Mouse (Mus musculus) kidney, embryonic 15.5 days (tissue): Measurements from ENCODE around the gene Nav3. TPM values are rescaled to one million over a fixed set of nuclear protein-coding genes. Genes with fewer than 3 reads are reported as not detected.
A peak's percentile ranks its signal among the peaks of the same experiment; 100 is the strongest.

Source experiments
- ATAC-seq: fragments of 200-750 bp; cut with Nextera tagmentation; replicated peaks from 2 replicates; pipeline ENCODE4 v1.8.0; 2017; ENCODE audit warnings: moderate TSS enrichment; ENCODE audit not compliant: low FRiP score
- H3K27ac ChIP-seq: fragments of 300-500 bp; sonication (generic); 2 replicates; pipeline ENCODE4 v1.5.1; 2015; ENCODE audit warnings: mild to moderate bottlenecking, inconsistent platforms
- H3K27me3 ChIP-seq: fragments of 300-500 bp; sonication (generic); 2 replicates; pipeline ENCODE4 v1.6.1; 2015; ENCODE audit warnings: inconsistent platforms
- H3K36me3 ChIP-seq: fragments of 300-500 bp; sonication (generic); 2 replicates; pipeline ENCODE4 v1.6.1; 2015; ENCODE audit warnings: inconsistent platforms
- H3K4me1 ChIP-seq: fragments of 300-500 bp; sonication (generic); 2 replicates; pipeline ENCODE4 v1.6.1; 2015; ENCODE audit warnings: inconsistent platforms
- H3K4me2 ChIP-seq: fragments of 300-500 bp; sonication (generic); 2 replicates; pipeline ENCODE4 v1.6.1; 2015; ENCODE audit warnings: moderate library complexity, mild to moderate bottlenecking, inconsistent platforms
- H3K4me3 ChIP-seq: fragments of 300-500 bp; sonication (generic); replicated peaks from 2 replicates; pipeline ENCODE4 v1.5.1; 2015; ENCODE audit warnings: mild to moderate bottlenecking, inconsistent platforms
- H3K9ac ChIP-seq: fragments of 300-500 bp; sonication (generic); 2 replicates; pipeline ENCODE4 v1.6.1; 2015; ENCODE audit warnings: mild to moderate bottlenecking, inconsistent platforms
- H3K9me3 ChIP-seq: fragments of 300-500 bp; sonication (generic); replicated peaks from 2 replicates; pipeline ENCODE4 v1.6.1; 2016; ENCODE audit warnings: inconsistent platforms
- WGBS: fragments of 180-500 bp; shearing (Covaris S2); methylation state at CpG from one replicate; pipeline ENCODE4 v1.1.7; 2015; ENCODE audit warnings: mixed read lengths; 5-methylcytosine and 5-hydroxymethylcytosine counted together
- polyA plus RNA-seq: library from polyadenylated mRNA; unstranded; fragments of >200 nt; fragmentation: Nextera tagmentation; extraction: Ambion mirVana; gene quantifications from 2 replicates; pipeline ENCODE4 v1.2.1, GENCODE M21; 2015

Nav3 gene
- polyA plus RNA-seq, result 4.6 and 4.8 TPM in 2 replicates

DNA sequence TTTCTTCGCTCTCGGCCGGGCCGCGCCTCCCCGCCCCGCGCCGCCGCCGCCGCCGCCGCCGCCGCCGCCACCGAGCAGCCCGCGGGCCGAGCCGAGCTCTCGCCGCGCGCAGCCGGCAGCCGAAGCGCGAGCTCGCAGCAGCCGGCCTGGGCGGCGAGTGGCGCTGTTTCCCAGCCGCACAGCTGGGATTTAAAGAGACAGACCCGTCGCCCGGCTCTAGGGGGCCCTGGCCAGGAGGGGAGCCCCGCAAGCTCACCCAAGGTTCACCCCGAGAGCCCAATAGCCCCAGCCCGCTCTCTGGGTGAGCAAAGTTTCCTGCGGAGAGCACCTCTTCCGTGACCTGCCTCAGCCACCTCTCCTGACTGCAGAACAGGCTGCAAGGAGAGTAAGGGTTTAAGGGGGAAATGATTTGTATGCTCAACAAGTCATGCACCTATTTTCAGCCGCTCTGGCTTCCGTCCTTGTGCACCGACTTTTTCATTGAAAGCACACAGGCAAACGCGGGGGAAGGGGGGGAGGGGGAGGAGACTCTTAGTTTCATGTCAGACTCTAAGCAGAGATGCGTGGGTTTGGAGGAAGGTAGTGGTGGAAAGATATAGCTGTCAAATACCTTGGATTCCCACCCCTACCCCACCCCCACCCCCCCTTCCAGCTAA lies at the start of gene Nav3:
Nav3 (minus strand) TSS at position 367 of the 656 bp plus-strand sequence.
- Histone ChIP-seq H3K36me3 (no peaks in the 10 kb centered on the region), H3K4me3 (peak within 1 kb of the TSS; percentile 70), H3K4me2 (peak within 1 kb of the TSS; percentile 97), H3K9me3 (no peaks in the 10 kb centered on the region), H3K27me3 (peaks cover 22% of the 10 kb centered on the region), H3K9ac (peak within 1 kb of the TSS; percentile 58), H3K27ac (0 out of 2 replicates have a peak within 1 kb of the TSS, but pooled peaks have one; percentile 58), H3K4me1 (peaks cover 10% of the 10 kb centered on the region)
- ATAC-seq, result peak; percentile 96
- WGBS, result under 1% methylated on average over 40 of the region's 50 CpGs

DNA sequence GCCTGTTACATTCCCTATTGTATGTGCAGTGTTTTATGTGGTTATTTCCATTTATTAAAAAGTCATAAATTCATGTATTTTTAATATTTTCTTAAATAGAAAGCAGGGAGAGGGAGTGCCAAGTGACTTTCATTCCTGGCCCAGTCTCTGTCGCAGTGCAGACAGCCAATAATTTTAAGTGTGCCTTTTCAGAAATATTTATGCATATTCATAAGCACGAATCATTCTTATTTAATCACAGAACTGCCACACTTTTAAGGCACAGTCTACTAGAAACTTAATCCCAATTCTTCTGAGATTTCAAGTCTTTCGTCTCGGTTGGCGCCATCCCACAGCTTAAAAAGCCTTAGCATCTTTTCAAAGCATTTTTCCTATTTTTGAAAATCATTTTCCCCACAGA lies 29.3 kb upstream of the Nav3 start:
- Histone ChIP-seq H3K36me3 (no peaks in the 10 kb centered on the region), H3K27me3 (no peaks in the 10 kb centered on the region), H3K4me1 (no peaks in the 10 kb centered on the region), H3K27ac (no peak overlapping the region), H3K9me3 (no peaks in the 10 kb centered on the region), H3K9ac (no peak overlapping the region), H3K4me2 (no peak overlapping the region), H3K4me3 (no peak overlapping the region)
- WGBS, result 84% methylated on average over 5 of the region's 5 CpGs
- ATAC-seq, result no peak

DNA sequence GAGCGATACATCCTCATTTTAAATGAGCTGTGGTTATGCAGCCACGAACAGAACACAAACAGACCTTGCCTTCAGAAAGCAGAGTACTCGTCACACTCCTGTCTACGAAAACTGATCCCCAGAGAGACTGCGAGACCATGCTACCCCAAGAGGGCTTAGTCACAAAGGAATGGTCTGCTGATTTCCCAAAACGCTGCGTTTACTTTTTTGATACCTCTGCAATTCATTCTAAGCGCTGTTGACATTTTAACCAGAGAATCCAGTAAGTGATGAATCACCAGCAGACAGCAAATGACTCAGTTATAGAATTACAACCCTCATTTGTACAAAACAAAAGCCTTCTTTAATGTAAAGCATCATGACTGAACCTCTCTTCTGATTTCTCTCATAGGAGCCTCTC lies 28.8 kb upstream of the Nav3 start:
- no peak overlapping the region for H3K4me3 ChIP-seq
- H3K36me3 ChIP-seq, result no peaks in the 10 kb centered on the region
- no peak overlapping the region for H3K9ac ChIP-seq
- ATAC-seq, result no peak
- no peaks in the 10 kb centered on the region for H3K9me3 ChIP-seq
- no peaks in the 10 kb centered on the region for H3K4me1 ChIP-seq
- no peaks in the 10 kb centered on the region for H3K27me3 ChIP-seq
- WGBS, result 37% methylated on average over 8 of the region's 8 CpGs
- H3K4me2 ChIP-seq, result no peak overlapping the region
- no peak overlapping the region for H3K27ac ChIP-seq

DNA sequence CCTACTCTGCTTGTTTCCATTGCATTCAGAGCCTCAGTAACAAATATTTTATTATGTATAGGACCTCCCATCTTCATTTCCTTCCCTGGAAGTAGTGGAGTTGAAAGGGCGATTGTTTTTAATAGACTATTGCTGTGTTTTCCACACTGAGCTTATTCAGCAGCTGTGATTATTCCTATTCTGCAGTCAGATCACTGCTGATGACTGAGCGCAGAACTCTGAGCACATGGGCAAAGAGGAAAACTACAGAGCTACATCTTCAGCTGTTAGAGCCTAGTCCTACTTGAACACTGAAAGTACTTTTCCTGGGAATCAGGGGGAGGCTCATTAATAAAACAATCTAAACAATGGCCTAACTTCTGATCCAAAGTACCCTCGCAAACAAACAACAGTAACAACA lies 23.2 kb upstream of the Nav3 start:
- ATAC-seq, result no peak
- Histone ChIP-seq H3K27me3 (no peaks in the 10 kb centered on the region), H3K4me1 (no peaks in the 10 kb centered on the region), H3K4me2 (no peak overlapping the region), H3K4me3 (no peak overlapping the region), H3K36me3 (no peaks in the 10 kb centered on the region), H3K9ac (no peak overlapping the region), H3K9me3 (no peaks in the 10 kb centered on the region), H3K27ac (no peak overlapping the region)
- WGBS, result 85% methylated on average over 3 of the region's 3 CpGs

DNA sequence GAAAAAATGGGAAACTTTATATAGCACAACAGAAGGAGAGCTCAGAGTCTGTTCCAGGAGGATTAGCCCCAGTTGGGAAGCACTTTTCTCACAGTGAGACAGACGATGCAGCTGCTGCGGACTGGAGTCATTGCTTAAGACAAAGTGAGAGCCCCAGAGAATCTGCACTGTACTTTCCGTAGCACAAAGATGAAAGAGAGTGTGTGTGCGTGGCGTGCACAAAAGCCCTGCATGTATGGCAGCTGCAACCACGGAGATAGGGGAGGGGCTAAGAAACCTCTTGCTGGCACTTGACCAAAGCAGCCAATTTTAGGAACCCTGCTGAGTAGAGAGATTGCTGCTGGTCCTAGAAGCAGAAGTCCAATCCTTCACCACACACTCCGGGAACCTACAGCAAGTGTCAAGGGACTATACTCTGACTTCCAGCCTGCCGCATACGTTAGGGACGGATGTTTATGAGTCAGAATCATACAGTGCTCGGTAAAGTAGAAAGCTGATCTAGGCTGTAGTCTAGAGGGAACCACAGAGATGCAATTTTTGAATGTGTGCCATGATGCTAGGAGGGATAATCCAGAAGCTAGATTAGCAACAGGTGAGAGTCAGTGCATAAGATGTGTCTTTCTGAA lies 21.8 kb upstream of the Nav3 start:
- H3K27ac ChIP-seq, result no peak overlapping the region
- no peak for ATAC-seq
- H3K9me3 ChIP-seq, result no peaks in the 10 kb centered on the region
- H3K9ac ChIP-seq, result no peak overlapping the region
- no peak overlapping the region for H3K4me2 ChIP-seq
- H3K4me3 ChIP-seq, result no peak overlapping the region
- 78% methylated on average over 11 of the region's 11 CpGs for WGBS
- H3K27me3 ChIP-seq, result no peaks in the 10 kb centered on the region
- no peaks in the 10 kb centered on the region for H3K36me3 ChIP-seq
- no peaks in the 10 kb centered on the region for H3K4me1 ChIP-seq

DNA sequence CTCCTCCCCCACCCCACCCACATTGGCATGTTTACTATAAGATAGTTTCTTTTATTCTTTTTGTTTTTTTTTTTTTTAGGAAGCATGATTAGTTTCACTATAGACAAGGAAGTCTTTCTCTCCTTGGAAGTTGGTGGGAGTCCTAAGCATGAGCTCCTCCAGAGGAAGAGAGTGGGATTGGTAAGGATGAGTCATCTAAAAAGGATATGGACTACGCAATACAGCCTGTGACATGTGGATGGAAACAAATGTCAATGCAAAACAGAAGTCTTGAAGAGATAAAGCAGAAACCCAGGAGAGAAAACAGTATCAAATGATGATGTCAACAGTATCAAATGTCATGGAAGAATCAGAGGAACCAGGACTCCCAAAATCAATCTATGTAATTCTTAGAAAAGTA lies 18.1 kb upstream of the Nav3 start:
- H3K36me3 ChIP-seq, result no peaks in the 10 kb centered on the region
- H3K4me2 ChIP-seq, result no peak overlapping the region
- no peak for ATAC-seq
- H3K9me3 ChIP-seq, result no peaks in the 10 kb centered on the region
- H3K9ac ChIP-seq, result no peak overlapping the region
- 83% methylated on average over 1 of the region's 1 CpGs for WGBS
- H3K27me3 ChIP-seq, result no peaks in the 10 kb centered on the region
- no peak overlapping the region for H3K27ac ChIP-seq
- H3K4me1 ChIP-seq, result no peaks in the 10 kb centered on the region
- H3K4me3 ChIP-seq, result no peak overlapping the region

DNA sequence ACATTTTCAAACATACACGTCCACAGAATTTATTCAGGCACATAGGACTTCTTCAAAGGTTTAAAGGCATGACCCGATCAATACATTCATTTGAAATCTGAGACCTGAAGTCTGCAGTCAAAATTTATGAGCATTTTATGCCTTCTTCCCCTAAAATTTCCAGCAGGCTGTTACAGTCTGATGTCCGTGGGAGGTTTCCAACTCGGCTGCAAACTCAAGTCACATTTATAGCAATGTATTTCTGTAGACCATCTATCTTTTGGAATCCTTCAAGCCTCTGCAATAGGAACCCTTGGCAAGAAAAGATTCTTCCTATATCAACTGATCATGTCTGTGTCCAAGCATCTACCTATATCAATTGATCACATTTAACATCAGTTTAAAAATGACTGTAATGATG lies 13.4 kb upstream of the Nav3 start:
- 38% methylated on average over 4 of the region's 4 CpGs for WGBS

DNA sequence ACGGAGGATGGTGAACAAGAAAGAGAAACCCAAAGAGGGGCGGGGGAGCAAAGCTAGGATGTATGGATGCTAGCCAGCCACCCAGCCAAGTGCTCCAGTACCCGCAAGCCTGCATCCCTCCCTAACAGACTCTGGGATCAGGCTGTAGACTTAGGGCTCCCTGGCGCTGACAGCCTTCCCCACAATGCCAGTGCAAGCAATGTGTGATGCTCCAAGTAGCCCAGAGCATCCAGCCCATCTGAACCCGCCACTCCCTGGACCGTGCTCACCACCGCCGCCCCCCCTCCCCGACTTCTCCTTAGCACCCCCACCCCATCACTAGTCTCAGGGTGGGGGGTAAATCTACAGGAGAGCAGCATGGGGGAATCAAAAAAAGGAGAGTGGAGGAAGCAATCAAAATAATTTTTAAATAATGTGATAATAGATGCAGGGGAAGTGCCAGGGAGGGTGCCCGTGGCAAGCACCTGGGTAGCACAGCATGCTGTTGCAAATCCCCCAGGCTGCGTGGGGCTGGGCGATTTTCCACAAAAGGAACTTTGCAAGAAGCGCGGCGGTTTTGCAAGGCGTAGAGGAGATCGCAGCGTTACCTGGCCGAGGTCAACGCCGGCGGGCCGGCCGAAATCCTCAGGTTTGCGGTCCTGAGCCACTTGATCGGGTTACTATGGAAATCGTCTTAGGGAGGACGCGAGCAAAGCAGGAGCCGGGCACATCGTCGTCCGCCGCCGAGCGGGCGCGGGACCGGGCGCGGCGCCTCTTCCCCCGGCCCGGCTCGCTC lies 754 bp downstream of the Nav3 start:
- peak overlapping the region; percentile 70 for H3K4me3 ChIP-seq
- WGBS, result under 1% methylated on average over 44 of the region's 45 CpGs
- H3K36me3 ChIP-seq, result no peaks in the 10 kb centered on the region
- H3K4me2 ChIP-seq, result peak overlapping the region; percentile 97
- peaks cover 22% of the 10 kb centered on the region for H3K27me3 ChIP-seq
- H3K4me1 ChIP-seq, result peaks cover 10% of the 10 kb centered on the region
- H3K9ac ChIP-seq, result peak overlapping the region; percentile 58
- no peaks in the 10 kb centered on the region for H3K9me3 ChIP-seq
- no peak overlapping the region for H3K27ac ChIP-seq
- ATAC-seq, result peak; percentile 61

More for the DNA sequence above, 13.4 kb upstream of the Nav3 start:
- no peak for ATAC-seq
- Histone ChIP-seq H3K9ac (no peak overlapping the region), H3K4me3 (no peak overlapping the region), H3K4me2 (no peak overlapping the region), H3K36me3 (no peaks in the 10 kb centered on the region), H3K4me1 (no peaks in the 10 kb centered on the region), H3K27me3 (no peaks in the 10 kb centered on the region), H3K9me3 (0 out of 2 replicates have a peak, but pooled peaks cover 4% of the 10 kb centered on the region), H3K27ac (no peak overlapping the region)

DNA sequence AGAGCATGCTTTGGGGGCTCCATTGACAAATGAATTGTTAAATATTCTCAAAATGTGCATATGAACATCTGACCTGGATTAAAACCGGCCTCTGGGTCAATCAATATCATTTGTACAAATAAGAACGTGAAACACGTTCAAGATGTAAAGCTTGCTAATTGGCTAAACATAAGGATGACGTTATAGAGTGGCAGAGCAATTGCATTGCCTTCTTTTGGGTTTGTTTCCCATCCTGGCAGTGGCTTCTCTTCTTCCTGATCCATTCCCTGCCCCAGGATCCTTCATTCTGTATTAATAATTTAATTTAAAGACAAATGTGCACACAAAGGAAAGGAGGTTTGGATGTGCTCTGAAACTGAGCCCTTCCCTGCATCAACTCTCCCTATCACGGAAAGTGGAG lies 2.4 kb downstream of the Nav3 start:
- no peak overlapping the region for H3K4me2 ChIP-seq
- H3K36me3 ChIP-seq, result no peaks in the 10 kb centered on the region
- H3K4me3 ChIP-seq, result no peak overlapping the region
- peaks cover 10% of the 10 kb centered on the region for H3K4me1 ChIP-seq
- H3K9me3 ChIP-seq, result no peaks in the 10 kb centered on the region
- 74% methylated on average over 5 of the region's 5 CpGs for WGBS
- no peak overlapping the region for H3K27ac ChIP-seq
- no peak for ATAC-seq
- H3K9ac ChIP-seq, result no peak overlapping the region
- H3K27me3 ChIP-seq, result peaks cover 22% of the 10 kb centered on the region

DNA sequence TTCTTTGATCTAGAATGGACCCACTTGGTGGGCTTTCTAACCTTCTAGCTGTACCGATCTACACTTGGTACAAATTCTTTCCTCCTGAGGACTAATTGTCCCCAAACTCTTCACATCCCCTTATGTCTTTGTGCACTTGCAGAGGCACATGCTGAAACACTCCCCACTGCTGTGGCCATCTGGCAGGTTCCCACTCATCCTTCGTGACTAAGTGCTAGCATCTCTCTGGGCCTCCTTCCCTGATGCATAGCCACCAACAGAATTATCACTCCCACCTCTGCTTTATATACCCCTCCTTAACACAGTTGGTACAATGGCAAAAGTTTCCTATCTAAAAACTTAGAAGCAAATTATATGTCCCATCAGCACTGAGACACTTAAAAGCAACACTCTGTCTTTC lies 15.6 kb downstream of the Nav3 start:
- no peak overlapping the region for H3K27ac ChIP-seq
- no peak overlapping the region for H3K4me2 ChIP-seq
- H3K4me3 ChIP-seq, result no peak overlapping the region
- no peaks in the 10 kb centered on the region for H3K4me1 ChIP-seq
- H3K27me3 ChIP-seq, result no peaks in the 10 kb centered on the region
- 96% methylated on average over 2 of the region's 2 CpGs for WGBS
- no peak for ATAC-seq
- H3K9me3 ChIP-seq, result no peaks in the 10 kb centered on the region
- no peak overlapping the region for H3K9ac ChIP-seq
- no peaks in the 10 kb centered on the region for H3K36me3 ChIP-seq

DNA sequence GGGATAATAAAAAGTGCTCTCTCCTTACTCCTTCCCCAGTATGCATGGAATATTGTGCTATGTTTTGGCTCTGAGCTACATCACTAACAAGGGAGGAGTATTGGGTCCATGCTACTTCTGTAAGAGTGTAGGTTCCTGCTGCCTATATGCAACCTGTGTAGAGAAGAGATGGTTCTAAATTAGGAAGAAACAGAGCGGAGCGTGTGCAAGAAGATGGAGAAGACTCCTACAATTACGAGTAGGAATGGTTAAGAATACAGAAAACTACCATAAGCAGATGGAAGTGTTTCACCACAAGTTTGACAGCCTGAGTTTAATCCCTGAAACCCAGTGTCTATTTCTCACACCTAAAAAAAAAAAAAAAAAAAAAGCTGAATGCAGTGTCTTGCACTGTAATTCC lies 24.9 kb downstream of the Nav3 start:
- Histone ChIP-seq H3K9me3 (no peaks in the 10 kb centered on the region), H3K4me2 (no peak overlapping the region), H3K27me3 (no peaks in the 10 kb centered on the region), H3K36me3 (no peaks in the 10 kb centered on the region), H3K4me3 (no peak overlapping the region), H3K4me1 (no peaks in the 10 kb centered on the region), H3K9ac (no peak overlapping the region), H3K27ac (no peak overlapping the region)
- ATAC-seq, result no peak
- WGBS, result 97% methylated on average over 3 of the region's 3 CpGs

DNA sequence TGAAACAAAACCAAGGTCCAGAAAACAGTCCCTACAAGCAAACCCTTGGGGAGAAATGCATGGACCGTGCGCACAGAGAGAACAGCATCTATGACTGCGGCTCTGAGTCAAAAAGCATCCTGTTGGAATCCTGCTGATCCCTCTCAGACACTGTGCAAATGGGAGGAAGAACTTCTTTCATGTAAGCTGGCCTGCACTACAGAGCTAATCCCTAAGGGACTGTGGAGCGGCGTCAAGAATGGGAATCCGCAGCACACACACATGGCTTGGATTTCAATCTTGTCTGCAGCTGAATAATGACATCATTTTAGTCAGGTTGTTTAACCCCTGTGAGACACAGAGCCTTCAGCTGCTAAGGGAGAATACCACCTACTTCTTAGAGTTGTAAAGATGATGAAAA lies 26.4 kb downstream of the Nav3 start:
- no peak for ATAC-seq
- Histone ChIP-seq H3K4me2 (no peak overlapping the region), H3K9ac (no peak overlapping the region), H3K27me3 (no peaks in the 10 kb centered on the region), H3K4me1 (no peaks in the 10 kb centered on the region), H3K27ac (no peak overlapping the region), H3K9me3 (no peaks in the 10 kb centered on the region), H3K36me3 (no peaks in the 10 kb centered on the region), H3K4me3 (no peak overlapping the region)
- WGBS, result 66% methylated on average over 6 of the region's 6 CpGs
